Mouse (Mus musculus): Measurements from ENCODE around the gene Gli2. TPM values are rescaled to one million over a fixed set of nuclear protein-coding genes. Genes with fewer than 3 reads are reported as not detected.
A peak's percentile ranks its signal among the peaks of the same experiment; 100 is the strongest.

Gene Gli2
- polyA plus RNA-seq, 1 experiment = 1.4 TPM

- H3K36me3 ChIP-seq (ENCODE audit: control insufficient read depth, insufficient read depth, low read length) = no peaks in the 10 kb centered on the region
- no peak overlapping the region for H3K27ac ChIP-seq (ENCODE audit: control insufficient read depth, insufficient read depth, low read depth, low read length)
- no peak overlapping the region for H3K4me3 ChIP-seq (ENCODE audit: control insufficient read depth, low read depth, low read length)
- no peaks in the 10 kb centered on the region for H3K27me3 ChIP-seq (ENCODE audit: control insufficient read depth, insufficient read depth, low read length)
- TF ChIP-seq CTCF (IDR thresholded peaks at IDR 0.05; ENCODE audit: control insufficient read depth, insufficient read depth, insufficient replicate concordance, low read depth, low read length) (no peak), POLR2A (IDR thresholded peaks at IDR 0.05; ENCODE audit: control insufficient read depth, low read depth, low read length) (no peak)
- H3K4me1 ChIP-seq (ENCODE audit: control insufficient read depth, insufficient read depth, low read length) = no peaks in the 10 kb centered on the region
Measured at GRCm38 (mm10) chr1:118802166-118802565, 251.3 kb downstream of the Gli2 start.

DNA sequence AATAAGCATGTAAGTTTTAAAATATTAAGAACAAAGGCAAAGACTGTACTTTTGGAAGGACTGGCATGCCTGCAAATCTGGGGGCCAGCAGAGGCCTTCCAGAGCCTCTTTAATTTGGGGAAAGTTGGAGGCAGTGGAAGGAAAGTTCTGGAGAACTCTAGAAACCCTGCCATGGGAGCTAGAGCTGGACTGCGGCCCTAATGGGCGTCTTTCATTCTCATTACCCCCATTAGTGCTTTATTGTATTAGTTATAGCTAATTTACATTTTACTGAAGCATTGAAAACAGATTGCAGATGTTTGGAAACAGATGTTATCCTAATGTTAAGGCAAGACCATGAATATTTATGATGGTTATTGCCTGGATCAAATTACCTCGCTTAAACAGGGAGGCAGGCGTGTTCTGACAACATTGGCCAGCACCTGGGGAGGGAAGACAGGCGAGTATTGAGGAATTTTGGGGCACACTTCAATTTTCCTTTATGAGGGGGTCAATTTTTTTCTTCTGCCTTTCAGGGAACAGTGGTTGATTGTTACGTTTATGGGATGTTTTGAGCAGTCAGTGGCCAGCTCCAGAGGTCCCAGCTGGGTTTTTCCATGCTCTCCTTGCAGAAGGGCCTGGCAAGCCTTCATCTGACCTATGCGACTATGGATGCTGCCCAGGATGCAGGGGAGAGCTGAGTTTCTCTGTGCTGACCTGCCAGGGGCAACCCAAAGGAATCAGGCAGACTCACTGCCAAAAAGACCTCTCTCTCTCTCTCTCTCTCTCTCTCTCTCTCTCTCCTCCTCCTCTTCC, 253.9 kb downstream of the Gli2 start:
- H3K36me3 ChIP-seq (ENCODE audit: control insufficient read depth, insufficient read depth, low read length) = no peaks in the 10 kb centered on the region
- no peak overlapping the region for H3K4me3 ChIP-seq (ENCODE audit: control insufficient read depth, low read depth, low read length)
- no peak overlapping the region for H3K27ac ChIP-seq (ENCODE audit: control insufficient read depth, insufficient read depth, low read depth, low read length)
- TF ChIP-seq POLR2A (IDR thresholded peaks at IDR 0.05; ENCODE audit: control insufficient read depth, low read depth, low read length) (no peak), CTCF (IDR thresholded peaks at IDR 0.05; ENCODE audit: control insufficient read depth, insufficient read depth, insufficient replicate concordance, low read depth, low read length) (no peak)
- H3K4me1 ChIP-seq (ENCODE audit: control insufficient read depth, insufficient read depth, low read length) = no peaks in the 10 kb centered on the region
- no peaks in the 10 kb centered on the region for H3K27me3 ChIP-seq (ENCODE audit: control insufficient read depth, insufficient read depth, low read length)

DNA sequence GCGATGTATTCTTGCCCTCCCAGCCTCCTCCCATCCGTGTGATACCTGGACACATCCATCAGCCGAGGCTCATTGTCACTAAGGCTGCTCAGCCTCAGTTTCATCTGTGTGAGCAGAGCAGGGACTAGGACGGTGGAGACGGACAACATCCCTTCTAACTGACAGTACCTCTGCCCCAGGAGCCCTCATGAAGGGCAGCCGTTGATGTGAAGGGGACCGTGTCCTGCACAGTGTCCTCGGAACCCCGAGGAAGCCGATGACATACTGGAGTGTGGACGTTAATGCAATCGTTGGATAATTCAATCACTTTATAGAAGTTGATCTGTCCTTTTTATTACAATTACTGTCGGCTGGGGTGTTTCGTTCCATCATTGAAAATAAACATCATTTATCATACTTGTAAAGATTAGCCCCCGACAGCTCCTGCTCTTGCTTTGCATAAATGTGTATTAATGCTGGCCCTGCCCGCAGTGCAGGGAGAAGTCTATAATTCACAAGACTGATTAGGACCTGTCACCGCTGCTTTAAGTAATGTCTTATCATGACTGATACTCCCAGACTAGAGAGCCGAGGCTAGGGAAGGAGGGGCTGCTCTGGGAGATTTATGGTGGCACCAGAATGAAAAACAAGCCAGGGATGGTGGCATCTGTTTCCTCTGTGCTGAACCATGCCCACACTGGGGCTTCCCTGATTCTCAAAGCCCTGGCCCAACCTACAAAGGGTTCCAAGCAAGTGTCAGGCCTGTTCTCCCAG, 257.8 kb downstream of the Gli2 start:
- Histone ChIP-seq H3K27ac (ENCODE audit: control insufficient read depth, insufficient read depth, low read depth, low read length) (no peak overlapping the region), H3K4me3 (ENCODE audit: control insufficient read depth, low read depth, low read length) (no peak overlapping the region), H3K27me3 (ENCODE audit: control insufficient read depth, insufficient read depth, low read length) (no peaks in the 10 kb centered on the region), H3K36me3 (ENCODE audit: control insufficient read depth, insufficient read depth, low read length) (no peaks in the 10 kb centered on the region), H3K4me1 (ENCODE audit: control insufficient read depth, insufficient read depth, low read length) (no peaks in the 10 kb centered on the region)
- TF ChIP-seq CTCF (IDR thresholded peaks at IDR 0.05; ENCODE audit: control insufficient read depth, insufficient read depth, insufficient replicate concordance, low read depth, low read length) (0 out of 2 replicates have a peak, but pooled peaks have one; percentile 3), POLR2A (IDR thresholded peaks at IDR 0.05; ENCODE audit: control insufficient read depth, low read depth, low read length) (no peak)

DNA sequence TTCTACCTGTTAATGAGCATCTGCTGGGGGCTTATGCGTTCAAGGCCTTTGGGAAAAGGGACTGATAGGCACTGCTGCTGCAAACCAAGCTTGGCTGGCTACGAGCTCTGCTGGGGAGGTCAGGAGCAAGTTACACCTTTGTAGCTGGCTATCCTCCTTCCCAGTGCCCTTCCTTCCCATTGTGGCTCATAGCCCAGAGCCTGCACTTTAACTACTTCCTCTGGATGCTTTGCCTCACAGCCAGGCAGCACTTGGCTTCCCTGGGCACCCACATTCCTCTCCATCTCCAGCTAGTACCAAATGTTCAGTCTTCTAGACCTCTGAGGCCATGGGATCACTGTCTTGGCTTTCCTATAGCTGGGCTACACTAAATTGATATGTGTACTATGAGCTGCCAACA, 263.5 kb downstream of the Gli2 start:
- Histone ChIP-seq H3K36me3 (ENCODE audit: control insufficient read depth, insufficient read depth, low read length) (no peaks in the 10 kb centered on the region), H3K4me3 (ENCODE audit: control insufficient read depth, low read depth, low read length) (no peak overlapping the region), H3K27me3 (ENCODE audit: control insufficient read depth, insufficient read depth, low read length) (no peaks in the 10 kb centered on the region), H3K27ac (ENCODE audit: control insufficient read depth, insufficient read depth, low read depth, low read length) (no peak overlapping the region), H3K4me1 (ENCODE audit: control insufficient read depth, insufficient read depth, low read length) (no peaks in the 10 kb centered on the region)
- TF ChIP-seq CTCF (IDR thresholded peaks at IDR 0.05; ENCODE audit: control insufficient read depth, insufficient read depth, insufficient replicate concordance, low read depth, low read length) (no peak), POLR2A (IDR thresholded peaks at IDR 0.05; ENCODE audit: control insufficient read depth, low read depth, low read length) (no peak)

DNA sequence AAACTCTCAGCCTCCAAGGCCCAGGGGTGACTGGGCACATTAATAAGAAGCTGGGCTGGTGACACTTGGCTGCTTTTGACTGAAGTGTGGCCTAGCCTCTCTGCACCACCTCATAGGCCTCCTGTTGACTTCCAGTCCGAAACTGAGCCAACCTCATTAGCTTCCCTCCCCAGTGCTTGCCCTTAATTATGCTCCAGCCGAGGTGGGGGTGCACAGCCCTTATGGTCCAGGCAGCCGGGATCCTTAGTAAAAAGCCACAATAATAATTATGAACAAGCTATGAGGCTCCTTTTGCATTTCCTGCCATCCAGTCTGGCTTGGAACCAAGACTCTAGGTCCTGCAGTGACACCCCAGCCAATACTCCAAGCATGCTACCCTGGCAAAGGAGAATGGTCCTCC, 264.0 kb downstream of the Gli2 start:
- no peak for TF ChIP-seq POLR2A (IDR thresholded peaks at IDR 0.05; ENCODE audit: control insufficient read depth, low read depth, low read length)
- TF ChIP-seq CTCF (IDR thresholded peaks at IDR 0.05; ENCODE audit: control insufficient read depth, insufficient read depth, insufficient replicate concordance, low read depth, low read length) = no peak

DNA sequence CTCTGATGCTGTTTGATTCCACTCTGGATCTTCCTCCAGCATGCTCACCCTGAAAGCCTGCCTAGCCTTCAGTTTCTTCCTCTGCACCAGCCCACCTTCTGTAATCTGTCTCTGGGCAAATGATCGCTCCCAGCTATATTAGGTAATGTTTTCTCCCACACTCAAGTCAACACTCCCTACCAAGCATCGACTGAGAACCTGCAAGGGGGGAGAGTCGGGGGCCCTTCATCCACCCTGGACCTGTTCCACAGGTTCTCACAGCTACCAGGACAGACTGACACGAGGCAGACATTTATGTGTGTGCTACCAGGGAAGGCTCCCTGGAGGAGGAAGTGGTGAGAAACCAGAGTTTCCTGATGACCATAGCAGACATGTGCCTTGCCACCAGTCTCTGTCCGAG, 264.6 kb downstream of the Gli2 start:
- TF ChIP-seq CTCF (IDR thresholded peaks at IDR 0.05; ENCODE audit: control insufficient read depth, insufficient read depth, insufficient replicate concordance, low read depth, low read length) = no peak
- TF ChIP-seq POLR2A (IDR thresholded peaks at IDR 0.05; ENCODE audit: control insufficient read depth, low read depth, low read length) = no peak
- H3K36me3 ChIP-seq (ENCODE audit: control insufficient read depth, insufficient read depth, low read length) = no peaks in the 10 kb centered on the region
- H3K4me3 ChIP-seq (ENCODE audit: control insufficient read depth, low read depth, low read length) = no peak overlapping the region
- H3K27ac ChIP-seq (ENCODE audit: control insufficient read depth, insufficient read depth, low read depth, low read length) = no peak overlapping the region
- H3K27me3 ChIP-seq (ENCODE audit: control insufficient read depth, insufficient read depth, low read length) = no peaks in the 10 kb centered on the region
- no peaks in the 10 kb centered on the region for H3K4me1 ChIP-seq (ENCODE audit: control insufficient read depth, insufficient read depth, low read length)

More for the DNA sequence above, 264.0 kb downstream of the Gli2 start:
- no peaks in the 10 kb centered on the region for H3K36me3 ChIP-seq (ENCODE audit: control insufficient read depth, insufficient read depth, low read length)
- H3K27me3 ChIP-seq (ENCODE audit: control insufficient read depth, insufficient read depth, low read length) = no peaks in the 10 kb centered on the region
- H3K4me3 ChIP-seq (ENCODE audit: control insufficient read depth, low read depth, low read length) = no peak overlapping the region
- H3K4me1 ChIP-seq (ENCODE audit: control insufficient read depth, insufficient read depth, low read length) = no peaks in the 10 kb centered on the region
- H3K27ac ChIP-seq (ENCODE audit: control insufficient read depth, insufficient read depth, low read depth, low read length) = no peak overlapping the region

- no peaks in the 10 kb centered on the region for H3K4me1 ChIP-seq (ENCODE audit: control insufficient read depth, insufficient read depth, low read length)
- H3K27me3 ChIP-seq (ENCODE audit: control insufficient read depth, insufficient read depth, low read length) = no peaks in the 10 kb centered on the region
- H3K36me3 ChIP-seq (ENCODE audit: control insufficient read depth, insufficient read depth, low read length) = no peaks in the 10 kb centered on the region
- no peak overlapping the region for H3K4me3 ChIP-seq (ENCODE audit: control insufficient read depth, low read depth, low read length)
- H3K27ac ChIP-seq (ENCODE audit: control insufficient read depth, insufficient read depth, low read depth, low read length) = no peak overlapping the region
- TF ChIP-seq POLR2A (IDR thresholded peaks at IDR 0.05; ENCODE audit: control insufficient read depth, low read depth, low read length) (no peak), CTCF (IDR thresholded peaks at IDR 0.05; ENCODE audit: control insufficient read depth, insufficient read depth, insufficient replicate concordance, low read depth, low read length) (no peak)
Measured at GRCm38 (mm10) chr1:118787486-118787885, 265.9 kb downstream of the Gli2 start.

Measured in testis, adult 2 months (tissue).